Mouse (Mus musculus): ENCODE measurements at regions not wholly inside any gene's neighbourhood (a gene's known extent, or its start where the extent isn't known, plus 50 kb on each side); places are given as distances from the start of the nearest gene placed in this dataset.

- TF ChIP-seq POLR2A (IDR thresholded peaks at IDR 0.05; ENCODE audit: low read depth, low read length) (no peak), CHD2 (IDR thresholded peaks at IDR 0.05; ENCODE audit: low read length) (no peak), NRF1 (IDR thresholded peaks at IDR 0.05; ENCODE audit: low read depth, low read length) (no peak), MAFK (IDR thresholded peaks at IDR 0.05; ENCODE audit: insufficient replicate concordance, low read length) (no peak), MAX (IDR thresholded peaks at IDR 0.05; ENCODE audit: low read length) (no peak), CTCF (conservative IDR thresholded peaks at IDR 0.05 in 1 of 2, IDR thresholded peaks at IDR 0.05 in 1 of 2; ENCODE audit: low read depth in 2 of 2, low read length in 2 of 2) (no peak), TCF12 (IDR thresholded peaks at IDR 0.05; ENCODE audit: low read depth, low read length) (no peak), POLR2AphosphoS2 (IDR thresholded peaks at IDR 0.05; ENCODE audit: low read depth, low read length) (no peak)
Measured at GRCm38 (mm10) chr14:16957802-16958201, 138.8 kb upstream of the Rarb start.

Data from CH12.LX (cell line).